Mouse (Mus musculus) C2C12 (cell line): ENCODE data around the gene Ctnnbl1.

Experiments
- CTCF ChIP-seq: IDR thresholded peaks from one replicate; pipeline ENCODE4 v1.5.1; 2011; ENCODE audit not compliant: control insufficient read depth, insufficient read depth, insufficient read length
- MAX ChIP-seq: IDR thresholded peaks from one replicate; pipeline ENCODE4 v1.6.1; 2011; ENCODE audit warnings: mild to moderate bottlenecking, control low read depth

DNA sequence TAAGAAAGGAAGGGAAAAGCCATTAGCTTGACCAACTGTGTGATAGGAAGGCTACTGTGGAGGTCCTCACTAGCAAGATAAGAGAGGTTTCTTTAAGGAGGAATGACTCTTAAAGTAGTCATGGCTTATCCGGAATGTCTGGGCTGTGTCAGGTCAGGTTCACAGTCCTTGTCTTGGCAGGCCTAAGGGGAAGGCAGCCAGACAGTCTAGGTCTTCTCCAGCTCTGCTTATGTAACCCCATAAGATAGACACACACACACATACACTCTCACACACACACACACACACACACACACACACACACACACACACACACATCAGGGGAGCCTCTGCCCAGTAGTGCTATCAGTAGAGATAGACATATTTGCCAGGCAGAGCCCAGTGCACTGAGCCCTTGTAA, 73.5 kb downstream of the Ctnnbl1 start:
- TF ChIP-seq CTCF: no peak
- TF ChIP-seq MAX: no peak
